In the genomic region with DNA sequence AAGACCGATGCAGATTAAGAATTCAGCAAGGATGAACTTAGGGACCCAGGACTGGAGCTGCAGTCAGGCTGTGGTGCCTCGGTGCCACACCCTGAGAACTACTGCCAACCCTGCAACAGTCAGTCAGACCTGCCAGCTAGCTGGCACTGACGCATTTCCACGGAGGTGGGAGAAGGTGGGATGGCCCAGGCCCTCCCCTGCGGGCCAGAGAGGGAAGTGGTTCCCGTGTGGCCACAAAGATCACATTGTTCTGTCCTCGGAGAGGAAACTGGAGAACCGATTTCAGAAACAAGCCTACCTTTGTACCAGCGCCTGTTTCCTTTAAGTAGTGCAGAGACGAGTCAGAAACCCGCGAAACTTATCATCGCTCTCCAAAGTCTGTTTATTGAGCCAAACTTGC, we compare ENCODE assay signal across 8 mouse cellular contexts. TPM values are rescaled to one million over a fixed set of nuclear protein-coding genes. Genes with fewer than 3 reads are reported as not detected.
A peak's percentile ranks its signal among the peaks of the same experiment; 100 is the strongest.
DNase-seq lines count a peak whose midpoint lies in the region; ATAC-seq lines count a peak whose summit lies in the region.

No protein-coding gene starts in this region.

- no peaks in the 10 kb centered on the region for H3K9me3 ChIP-seq in forebrain, embryonic 14.5 days (replicated peaks; ENCODE audit: control insufficient read depth, low read length)
- H3K9me3 ChIP-seq in forebrain, embryonic 11.5 days (ENCODE audit: control insufficient read depth, low read length) = no peaks in the 10 kb centered on the region
- peaks cover 6% of the 10 kb centered on the region; the same call in 1 of the 2 replicates for H3K9me3 ChIP-seq in heart, embryonic 16.5 days (replicated peaks; ENCODE audit: control insufficient read depth, low read length)
- H3K9me3 ChIP-seq in limb, embryonic 12.5 days = peaks cover 19% of the 10 kb centered on the region; the same call in 1 of the 2 replicates

- H3K4me2 ChIP-seq in forebrain, embryonic 14.5 days (ENCODE audit: low read length) = no peak overlapping the region
- no peak overlapping the region for H3K4me2 ChIP-seq in forebrain, embryonic 11.5 days (ENCODE audit: low read depth, low read length, severe bottlenecking)
- no peak overlapping the region for H3K4me2 ChIP-seq in heart, embryonic 16.5 days (ENCODE audit: low read depth, low read length)
- peak overlapping the region; percentile 11; the same call in 1 of the 2 replicates for H3K4me2 ChIP-seq in limb, embryonic 12.5 days

- peaks cover 3% of the 10 kb centered on the region; the same call in 1 of the 2 replicates for H3K4me1 ChIP-seq in forebrain, embryonic 14.5 days (ENCODE audit: control insufficient read depth, insufficient read depth, low read length)
- H3K4me1 ChIP-seq in forebrain, embryonic 11.5 days (replicated peaks; ENCODE audit: control insufficient read depth, insufficient read depth, low read length) = no peaks in the 10 kb centered on the region
- peaks cover 45% of the 10 kb centered on the region for H3K4me1 ChIP-seq in heart, embryonic 16.5 days (ENCODE audit: control insufficient read depth, insufficient read depth, low read length)
- peaks cover 59% of the 10 kb centered on the region for H3K4me1 ChIP-seq in limb, embryonic 12.5 days (replicated peaks)

- no peaks in the 10 kb centered on the region for H3K27me3 ChIP-seq in forebrain, embryonic 14.5 days (replicated peaks; ENCODE audit: control insufficient read depth, insufficient read depth, low read length)
- no peaks in the 10 kb centered on the region for H3K27me3 ChIP-seq in forebrain, embryonic 11.5 days (ENCODE audit: control insufficient read depth, insufficient read depth, low read length)
- no peaks in the 10 kb centered on the region for H3K27me3 ChIP-seq in heart, embryonic 16.5 days (ENCODE audit: control insufficient read depth, insufficient read depth, low read length)
- no peaks in the 10 kb centered on the region for H3K27me3 ChIP-seq in limb, embryonic 12.5 days

- no peaks in the 10 kb centered on the region for H3K36me3 ChIP-seq in forebrain, embryonic 14.5 days (ENCODE audit: control insufficient read depth, insufficient read depth, low read length)
- no peaks in the 10 kb centered on the region for H3K36me3 ChIP-seq in forebrain, embryonic 11.5 days (ENCODE audit: control insufficient read depth, insufficient read depth, low read length)
- H3K36me3 ChIP-seq in heart, embryonic 16.5 days (ENCODE audit: control insufficient read depth, insufficient read depth) = peaks cover 8% of the 10 kb centered on the region
- H3K36me3 ChIP-seq in limb, embryonic 12.5 days = peaks cover 27% of the 10 kb centered on the region

- DNase-seq in forebrain, embryonic 14.5 days (ENCODE audit: low spot score) = peak; percentile 22
- no peak for DNase-seq in forebrain, embryonic 11.5 days (ENCODE audit: low spot score)
- DNase-seq in adrenal gland, postnatal 25 days = peak; percentile 53
- DNase-seq in adipocyte (ENCODE audit: low spot score) = no peak
- no peak for DNase-seq in cerebellum, adult 9-11 months

- H3K4me3 ChIP-seq in forebrain, embryonic 14.5 days (ENCODE audit: low read depth, low read length) = no peak overlapping the region
- no peak overlapping the region for H3K4me3 ChIP-seq in forebrain, embryonic 11.5 days (ENCODE audit: low read depth, low read length)
- no peak overlapping the region for H3K4me3 ChIP-seq in heart, embryonic 16.5 days (ENCODE audit: low read length)
- no peak overlapping the region for H3K4me3 ChIP-seq in limb, embryonic 12.5 days (replicated peaks)

- H3K27ac ChIP-seq in forebrain, embryonic 14.5 days (ENCODE audit: low read depth, low read length) = no peak overlapping the region
- H3K27ac ChIP-seq in forebrain, embryonic 11.5 days (ENCODE audit: low read depth, low read length) = no peak overlapping the region
- peak overlapping the region; percentile 58 for H3K27ac ChIP-seq in heart, embryonic 16.5 days (ENCODE audit: low read length)
- peak overlapping the region; percentile 78 for H3K27ac ChIP-seq in limb, embryonic 12.5 days

- no peak for ATAC-seq in forebrain, embryonic 14.5 days
- no peak for ATAC-seq in forebrain, embryonic 11.5 days (replicated peaks; ENCODE audit: low FRiP score)
- ATAC-seq in heart, embryonic 16.5 days (replicated peaks; ENCODE audit: extremely low read depth, insufficient read depth, low FRiP score) = peak; percentile 33; the same call in 1 of the 2 replicates
- no peak; the same call in 1 of the 2 replicates for ATAC-seq in limb, embryonic 12.5 days (ENCODE audit: insufficient number of reproducible peaks, insufficient read depth, low FRiP score, low TSS enrichment, low read depth)
- peak; percentile 10; the same call in 1 of the 2 replicates for ATAC-seq in neutrophil, adult 5-6 weeks (ENCODE audit: extremely low read depth, insufficient number of reproducible peaks, low FRiP score, poor library complexity, severe bottlenecking)

- H3K9ac ChIP-seq in forebrain, embryonic 14.5 days (ENCODE audit: low read length) = no peak overlapping the region
- no peak overlapping the region for H3K9ac ChIP-seq in forebrain, embryonic 11.5 days (ENCODE audit: low read length)
- H3K9ac ChIP-seq in heart, embryonic 16.5 days (ENCODE audit: low read length) = no peak overlapping the region
- no peak overlapping the region for H3K9ac ChIP-seq in limb, embryonic 12.5 days (replicated peaks)

- 40% methylated on average over 13 of the region's 13 CpGs for WGBS in forebrain, embryonic 14.5 days
- WGBS in forebrain, embryonic 11.5 days = 60% methylated on average over 13 of the region's 13 CpGs
- 47% methylated on average over 13 of the region's 13 CpGs for WGBS in heart, embryonic 16.5 days
- WGBS in limb, embryonic 12.5 days = 55% methylated on average over 13 of the region's 13 CpGs

RNA-seq across cellular contexts. Expression of gene Lrp5, which starts 17.3 kb away (rescaled TPM):
- 1.8 and 2.1 TPM in 2 replicates for polyA plus RNA-seq in forebrain, embryonic 14.5 days (2014; fragmentation: Nextera tagmentation; extraction: Ambion mirVana)
- polyA plus RNA-seq in forebrain, embryonic 11.5 days (2014; fragmentation: Nextera tagmentation; extraction: Ambion mirVana) = 4.7 and 5.2 TPM in 2 replicates
- total RNA-seq in adrenal gland, postnatal 25 days (2021) = 97.9 and 117 TPM in 2 replicates
- polyA plus RNA-seq in heart, embryonic 16.5 days (2015; fragmentation: Nextera tagmentation; extraction: Ambion mirVana) = 3.1 and 3.7 TPM in 2 replicates
- 7.7 and 8.4 TPM in 2 replicates for polyA plus RNA-seq in limb, embryonic 12.5 days (2016; fragmentation: Nextera tagmentation; extraction: Ambion mirVana)
- total RNA-seq in neutrophil, adult 5-6 weeks (2017) = 0.93 and 0.98 TPM in 2 replicates

RNA-seq across cellular contexts. Expression of gene 1810055G02Rik, which starts 39.0 kb away (rescaled TPM):
- 29.7 and 34.6 TPM in 2 replicates for polyA plus RNA-seq in forebrain, embryonic 14.5 days (2014; fragmentation: Nextera tagmentation; extraction: Ambion mirVana)
- 42.3 and 52.1 TPM in 2 replicates for polyA plus RNA-seq in forebrain, embryonic 11.5 days (2014; fragmentation: Nextera tagmentation; extraction: Ambion mirVana)
- 21.2 and 30.4 TPM in 2 replicates for total RNA-seq in adrenal gland, postnatal 25 days (2021)
- 18.6 and 20.1 TPM in 2 replicates for polyA plus RNA-seq in heart, embryonic 16.5 days (2015; fragmentation: Nextera tagmentation; extraction: Ambion mirVana)
- 33.0 and 41.1 TPM in 2 replicates for polyA plus RNA-seq in limb, embryonic 12.5 days (2016; fragmentation: Nextera tagmentation; extraction: Ambion mirVana)
- 3.1 and 5.1 TPM in 2 replicates for total RNA-seq in neutrophil, adult 5-6 weeks (2017)

Comparison
In these comparisons a context has a peak if more than half of its experiments do, and no peak if none do; other contexts are left out.
1. DNase-seq: peak in forebrain, embryonic 14.5 days (single experiment) and adrenal gland, postnatal 25 days (single experiment); none in forebrain, embryonic 11.5 days (single experiment), adipocyte (single experiment) and cerebellum, adult 9-11 months (single experiment).
2. ATAC-seq: peak in heart, embryonic 16.5 days (single experiment) and neutrophil, adult 5-6 weeks (single experiment); none in forebrain, embryonic 14.5 days (single experiment), forebrain, embryonic 11.5 days (single experiment) and limb, embryonic 12.5 days (single experiment).
3. H3K27ac ChIP-seq: peak in heart, embryonic 16.5 days (single experiment) and limb, embryonic 12.5 days (single experiment); none in forebrain, embryonic 14.5 days (single experiment) and forebrain, embryonic 11.5 days (single experiment).